Mouse (Mus musculus): ENCODE results near the gene Cep68.

Gene Cep68

GRCm38 (mm10) chr11:20249296-20250110 is at the start of gene Cep68:
TSS of gene Cep68 (minus strand) at chr11:20249429.
- Histone ChIP-seq H3K36me3 (ENCODE audit: insufficient read depth, low read length) (peaks cover 32% of the 10 kb centered on the region), H3K4me3 (replicated peaks; ENCODE audit: low read length) (peak within 1 kb of the TSS; percentile 98), H3K4me1 (replicated peaks; ENCODE audit: low read depth, low read length) (peaks cover 54% of the 10 kb centered on the region), H3K27me3 (ENCODE audit: insufficient read depth, low read length) (no peaks in the 10 kb centered on the region), H3K9me3 (ENCODE audit: low read length) (no peaks in the 10 kb centered on the region)
- TF ChIP-seq POU5F1 (IDR thresholded peaks at IDR 0.05; ENCODE audit: borderline replicate concordance, low read length) = no peak
- no peak for TF ChIP-seq NANOG (IDR thresholded peaks at IDR 0.05; ENCODE audit: borderline replicate concordance, low read length)
- no peak for TF ChIP-seq CTCF (conservative IDR thresholded peaks at IDR 0.05; ENCODE audit: low read length)

- Histone ChIP-seq H3K9me3 (ENCODE audit: low read length) (peaks cover 2% of the 10 kb centered on the region; the same call in 1 of the 2 replicates), H3K27me3 (ENCODE audit: insufficient read depth, low read length) (no peaks in the 10 kb centered on the region), H3K4me3 (replicated peaks; ENCODE audit: low read length) (no peak overlapping the region), H3K4me1 (replicated peaks; ENCODE audit: low read depth, low read length) (peaks cover 13% of the 10 kb centered on the region), H3K36me3 (ENCODE audit: insufficient read depth, low read length) (no peaks in the 10 kb centered on the region)
- TF ChIP-seq POU5F1 (IDR thresholded peaks at IDR 0.05; ENCODE audit: borderline replicate concordance, low read length) (no peak), CTCF (conservative IDR thresholded peaks at IDR 0.05; ENCODE audit: low read length) (no peak), NANOG (IDR thresholded peaks at IDR 0.05; ENCODE audit: borderline replicate concordance, low read length) (no peak)
These were observed 35.2 kb upstream of the Cep68 start for GRCm38 (mm10) chr11:20284463-20284862.

GRCm38 (mm10) chr11:20282601-20283219 is 33.5 kb upstream of the Cep68 start:
- Histone ChIP-seq H3K9me3 (ENCODE audit: low read length) (peaks cover 2% of the 10 kb centered on the region; the same call in 1 of the 2 replicates), H3K4me3 (replicated peaks; ENCODE audit: low read length) (no peak overlapping the region), H3K36me3 (ENCODE audit: insufficient read depth, low read length) (no peaks in the 10 kb centered on the region), H3K4me1 (replicated peaks; ENCODE audit: low read depth, low read length) (peaks cover 13% of the 10 kb centered on the region), H3K27me3 (ENCODE audit: insufficient read depth, low read length) (no peaks in the 10 kb centered on the region)
- TF ChIP-seq NANOG (IDR thresholded peaks at IDR 0.05; ENCODE audit: borderline replicate concordance, low read length) (no peak), POU5F1 (IDR thresholded peaks at IDR 0.05; ENCODE audit: borderline replicate concordance, low read length) (no peak), CTCF (conservative IDR thresholded peaks at IDR 0.05; ENCODE audit: low read length) (no peak)

GRCm38 (mm10) chr11:20280982-20281381 is 31.8 kb upstream of the Cep68 start:
- Histone ChIP-seq H3K4me1 (replicated peaks; ENCODE audit: low read depth, low read length) (peaks cover 13% of the 10 kb centered on the region), H3K36me3 (ENCODE audit: insufficient read depth, low read length) (no peaks in the 10 kb centered on the region), H3K9me3 (ENCODE audit: low read length) (peaks cover 2% of the 10 kb centered on the region; the same call in 1 of the 2 replicates), H3K27me3 (ENCODE audit: insufficient read depth, low read length) (0 out of 2 replicates have a peak, but pooled peaks cover 4% of the 10 kb centered on the region), H3K4me3 (replicated peaks; ENCODE audit: low read length) (no peak overlapping the region)
- TF ChIP-seq POU5F1 (IDR thresholded peaks at IDR 0.05; ENCODE audit: borderline replicate concordance, low read length) (no peak), NANOG (IDR thresholded peaks at IDR 0.05; ENCODE audit: borderline replicate concordance, low read length) (no peak), CTCF (conservative IDR thresholded peaks at IDR 0.05; ENCODE audit: low read length) (no peak)

- H3K27me3 ChIP-seq (ENCODE audit: insufficient read depth, low read length) = 0 out of 2 replicates have a peak, but pooled peaks cover 4% of the 10 kb centered on the region
- H3K9me3 ChIP-seq (ENCODE audit: low read length) = no peaks in the 10 kb centered on the region
- no peak overlapping the region for H3K4me3 ChIP-seq (replicated peaks; ENCODE audit: low read length)
- H3K4me1 ChIP-seq (replicated peaks; ENCODE audit: low read depth, low read length) = peaks cover 13% of the 10 kb centered on the region
- H3K36me3 ChIP-seq (ENCODE audit: insufficient read depth, low read length) = no peaks in the 10 kb centered on the region
- no peak for TF ChIP-seq POU5F1 (IDR thresholded peaks at IDR 0.05; ENCODE audit: borderline replicate concordance, low read length)
- TF ChIP-seq CTCF (conservative IDR thresholded peaks at IDR 0.05; ENCODE audit: low read length) = no peak
- no peak for TF ChIP-seq NANOG (IDR thresholded peaks at IDR 0.05; ENCODE audit: borderline replicate concordance, low read length)
These were observed 29.5 kb upstream of the Cep68 start for GRCm38 (mm10) chr11:20278702-20279101.

GRCm38 (mm10) chr11:20277106-20277505 is 27.9 kb upstream of the Cep68 start:
- Histone ChIP-seq H3K27me3 (ENCODE audit: insufficient read depth, low read length) (0 out of 2 replicates have a peak, but pooled peaks cover 4% of the 10 kb centered on the region), H3K4me3 (replicated peaks; ENCODE audit: low read length) (no peak overlapping the region), H3K36me3 (ENCODE audit: insufficient read depth, low read length) (no peaks in the 10 kb centered on the region), H3K4me1 (replicated peaks; ENCODE audit: low read depth, low read length) (peaks cover 12% of the 10 kb centered on the region), H3K9me3 (ENCODE audit: low read length) (peaks cover 7% of the 10 kb centered on the region)
- no peak for TF ChIP-seq NANOG (IDR thresholded peaks at IDR 0.05; ENCODE audit: borderline replicate concordance, low read length)
- TF ChIP-seq CTCF (conservative IDR thresholded peaks at IDR 0.05; ENCODE audit: low read length) = no peak

GRCm38 (mm10) chr11:20275974-20276373 is 26.7 kb upstream of the Cep68 start:
- H3K36me3 ChIP-seq (ENCODE audit: insufficient read depth, low read length) = no peaks in the 10 kb centered on the region
- no peak overlapping the region for H3K4me3 ChIP-seq (replicated peaks; ENCODE audit: low read length)
- H3K9me3 ChIP-seq (ENCODE audit: low read length) = peaks cover 10% of the 10 kb centered on the region
- TF ChIP-seq NANOG (IDR thresholded peaks at IDR 0.05; ENCODE audit: borderline replicate concordance, low read length) = no peak
- TF ChIP-seq POU5F1 (IDR thresholded peaks at IDR 0.05; ENCODE audit: borderline replicate concordance, low read length) = no peak
- TF ChIP-seq CTCF (conservative IDR thresholded peaks at IDR 0.05; ENCODE audit: low read length) = no peak
- 0 out of 2 replicates have a peak, but pooled peaks cover 4% of the 10 kb centered on the region for H3K27me3 ChIP-seq (ENCODE audit: insufficient read depth, low read length)
- peaks cover 8% of the 10 kb centered on the region; the same call in 1 of the 2 replicates for H3K4me1 ChIP-seq (replicated peaks; ENCODE audit: low read depth, low read length)

GRCm38 (mm10) chr11:20269885-20270284 is 20.7 kb upstream of the Cep68 start:
- no peak overlapping the region for H3K4me3 ChIP-seq (replicated peaks; ENCODE audit: low read length)
- no peak for TF ChIP-seq CTCF (conservative IDR thresholded peaks at IDR 0.05; ENCODE audit: low read length)
- no peak for TF ChIP-seq POU5F1 (IDR thresholded peaks at IDR 0.05; ENCODE audit: borderline replicate concordance, low read length)
- no peak for TF ChIP-seq NANOG (IDR thresholded peaks at IDR 0.05; ENCODE audit: borderline replicate concordance, low read length)
- peaks cover 10% of the 10 kb centered on the region for H3K9me3 ChIP-seq (ENCODE audit: low read length)
- H3K27me3 ChIP-seq (ENCODE audit: insufficient read depth, low read length) = no peaks in the 10 kb centered on the region
- H3K4me1 ChIP-seq (replicated peaks; ENCODE audit: low read depth, low read length) = no peaks in the 10 kb centered on the region
- no peaks in the 10 kb centered on the region for H3K36me3 ChIP-seq (ENCODE audit: insufficient read depth, low read length)
